8 mouse cellular contexts compared by ENCODE assay signal in genomic region chr4:129251482-129252125, GRCm38 (mm10). TPM values are rescaled to one million over a fixed set of nuclear protein-coding genes. Genes with fewer than 3 reads are reported as not detected.
A peak's percentile ranks its signal among the peaks of the same experiment; 100 is the strongest.
DNase-seq lines count a peak whose midpoint lies in the region; ATAC-seq and TF ChIP-seq lines count a peak whose summit lies in the region.

No protein-coding gene starts in this region.

- H3K4me3 ChIP-seq in embryonic facial prominence, embryonic 13.5 days = peak overlapping the region; percentile 16
- no peak overlapping the region for H3K4me3 ChIP-seq in kidney, postnatal 0 days (replicated peaks; ENCODE audit: low read depth, low read length)
- H3K4me3 ChIP-seq in midbrain, embryonic 13.5 days (replicated peaks) = no peak overlapping the region

- H3K27ac ChIP-seq in embryonic facial prominence, embryonic 13.5 days = no peak overlapping the region
- H3K27ac ChIP-seq in kidney, postnatal 0 days = peak overlapping the region; percentile 88
- H3K27ac ChIP-seq in midbrain, embryonic 13.5 days = peak overlapping the region; percentile 10; the same call in 1 of the 2 replicates

- H3K4me1 ChIP-seq in embryonic facial prominence, embryonic 13.5 days = peaks cover 38% of the 10 kb centered on the region
- peaks cover 25% of the 10 kb centered on the region; the same call in 1 of the 2 replicates for H3K4me1 ChIP-seq in kidney, postnatal 0 days (replicated peaks; ENCODE audit: insufficient read depth, low read length)
- peaks cover 37% of the 10 kb centered on the region for H3K4me1 ChIP-seq in midbrain, embryonic 13.5 days (replicated peaks)

- peaks cover 55% of the 10 kb centered on the region for H3K27me3 ChIP-seq in embryonic facial prominence, embryonic 13.5 days
- no peaks in the 10 kb centered on the region for H3K27me3 ChIP-seq in kidney, postnatal 0 days (ENCODE audit: insufficient read depth, low read length)
- H3K27me3 ChIP-seq in midbrain, embryonic 13.5 days = peaks cover 56% of the 10 kb centered on the region

- ATAC-seq in embryonic facial prominence, embryonic 13.5 days (ENCODE audit: insufficient number of reproducible peaks, insufficient read depth, low FRiP score, low TSS enrichment, low read depth) = no peak
- peak; percentile 69 for ATAC-seq in kidney, postnatal 0 days (replicated peaks; ENCODE audit: low FRiP score, low read depth)
- peak; percentile 54 for ATAC-seq in midbrain, embryonic 13.5 days

- 0 out of 2 replicates have a peak overlapping the region, but pooled peaks have one; percentile 12 for H3K9ac ChIP-seq in embryonic facial prominence, embryonic 13.5 days
- H3K9ac ChIP-seq in kidney, postnatal 0 days (ENCODE audit: low read depth, low read length) = peak overlapping the region; percentile 28
- peak overlapping the region; percentile 17; the same call in 1 of the 2 replicates for H3K9ac ChIP-seq in midbrain, embryonic 13.5 days (replicated peaks)

- 6% methylated on average over 15 of the region's 15 CpGs for WGBS in embryonic facial prominence, embryonic 13.5 days
- WGBS in kidney, postnatal 0 days = 9% methylated on average over 15 of the region's 15 CpGs
- 3% methylated on average over 15 of the region's 15 CpGs for WGBS in midbrain, embryonic 13.5 days

- peak; percentile 69 for DNase-seq in adrenal gland, adult 2 months
- DNase-seq in adrenal gland, postnatal 25 days = no peak
- DNase-seq in kidney, postnatal 0 days (ENCODE audit: low spot score) = no peak
- DNase-seq in thymus, postnatal 14 days = no peak
- no peak for DNase-seq in frontal cortex, postnatal 14 days (ENCODE audit: low spot score in 2 of 2)
- no peak for DNase-seq in spleen, adult 18-20 months

- TF ChIP-seq CTCF in kidney, postnatal 0 days (IDR thresholded peaks at IDR 0.05; ENCODE audit: low read depth) = no peak

- peak overlapping the region; percentile 43 for H3K4me2 ChIP-seq in embryonic facial prominence, embryonic 13.5 days
- H3K4me2 ChIP-seq in kidney, postnatal 0 days (ENCODE audit: low read length) = peak overlapping the region; percentile 35
- peak overlapping the region; percentile 23 for H3K4me2 ChIP-seq in midbrain, embryonic 13.5 days (replicated peaks)

- H3K9me3 ChIP-seq in embryonic facial prominence, embryonic 13.5 days = no peaks in the 10 kb centered on the region
- no peaks in the 10 kb centered on the region for H3K9me3 ChIP-seq in kidney, postnatal 0 days (replicated peaks; ENCODE audit: low read length)
- H3K9me3 ChIP-seq in midbrain, embryonic 13.5 days = no peaks in the 10 kb centered on the region

- no peaks in the 10 kb centered on the region for H3K36me3 ChIP-seq in embryonic facial prominence, embryonic 13.5 days
- no peaks in the 10 kb centered on the region for H3K36me3 ChIP-seq in kidney, postnatal 0 days (ENCODE audit: insufficient read depth, low read length)
- H3K36me3 ChIP-seq in midbrain, embryonic 13.5 days = no peaks in the 10 kb centered on the region

RNA-seq across cellular contexts. Expression of gene C77080, which starts 9.6 kb away (rescaled TPM):
- total RNA-seq in adrenal gland, adult 2 months (2021) = 10 to 100 TPM; 15.5 to 30.5 TPM
- 20.4 and 21.3 TPM in 2 replicates for polyA plus RNA-seq in adrenal gland, adult 2 months (2012; rRNA removed)
- total RNA-seq in adrenal gland, postnatal 25 days (2021) = 14.5 and 17.8 TPM in 2 replicates
- 7.6 and 8.4 TPM in 2 replicates for polyA plus RNA-seq in embryonic facial prominence, embryonic 13.5 days (2015; fragmentation: Nextera tagmentation; extraction: Ambion mirVana)
- 9.8 and 11.3 TPM in 2 replicates for polyA plus RNA-seq in kidney, postnatal 0 days (2015; fragmentation: Nextera tagmentation; extraction: Ambion mirVana)
- 5.1 and 5.4 TPM in 2 replicates for polyA plus RNA-seq in midbrain, embryonic 13.5 days (2015; fragmentation: Nextera tagmentation; extraction: Ambion mirVana)

RNA-seq across cellular contexts. Expression of gene Sync, which starts 35.8 kb away (rescaled TPM):
- total RNA-seq in adrenal gland, adult 2 months (2021) = under 1 TPM; 0.66 to 0.97 TPM
- polyA plus RNA-seq in adrenal gland, adult 2 months (2012; rRNA removed) = 0.11 and 0.32 TPM in 2 replicates
- total RNA-seq in adrenal gland, postnatal 25 days (2021) = 0.61 and 0.86 TPM in 2 replicates
- 0.96 and 1.2 TPM in 2 replicates for polyA plus RNA-seq in embryonic facial prominence, embryonic 13.5 days (2015; fragmentation: Nextera tagmentation; extraction: Ambion mirVana)
- 0.63 and 0.78 TPM in 2 replicates for polyA plus RNA-seq in kidney, postnatal 0 days (2015; fragmentation: Nextera tagmentation; extraction: Ambion mirVana)
- polyA plus RNA-seq in midbrain, embryonic 13.5 days (2015; fragmentation: Nextera tagmentation; extraction: Ambion mirVana) = 0.27 and 0.67 TPM in 2 replicates
